In genomic region chr10:21159697-21160394, GRCm38 (mm10) we compare ENCODE assay signal across 8 mouse cellular contexts. TPM values are rescaled to one million over a fixed set of nuclear protein-coding genes. Genes with fewer than 3 reads are reported as not detected.
A peak's percentile ranks its signal among the peaks of the same experiment; 100 is the strongest.
DNase-seq lines count a peak whose midpoint lies in the region; ATAC-seq and TF ChIP-seq lines count a peak whose summit lies in the region.

No protein-coding gene starts in this region.

- H3K36me3 ChIP-seq in MEL (ENCODE audit: control insufficient read depth in 1 of 2, insufficient read depth in 2 of 2, low read length in 2 of 2): peaks cover 16 to 36% of the 10 kb centered on the region in 2 experiments
- no peaks in the 10 kb centered on the region for H3K36me3 ChIP-seq in heart, embryonic 14.5 days (ENCODE audit: control insufficient read depth, insufficient read depth, low read length)

- peak overlapping the region; percentile 85 for H3K27ac ChIP-seq in MEL (ENCODE audit: control insufficient read depth, low read depth, low read length)
- H3K27ac ChIP-seq in heart, embryonic 14.5 days (replicated peaks in 1 of 2; ENCODE audit: control insufficient read depth in 1 of 2, insufficient read depth in 1 of 2, low read depth in 2 of 2, low read length in 2 of 2): no peak overlapping the region

- peak overlapping the region; percentile 99 for H3K4me2 ChIP-seq in heart, embryonic 14.5 days (ENCODE audit: low read length)

- H3K4me3 ChIP-seq in MEL (ENCODE audit: control insufficient read depth in 1 of 2, insufficient read depth in 1 of 2, low read depth in 2 of 2, low read length in 2 of 2): peak overlapping the region; percentile 71 to 81
- peak overlapping the region; percentile 51 to 74 for H3K4me3 ChIP-seq in heart, embryonic 14.5 days (ENCODE audit: control insufficient read depth in 1 of 2, insufficient read depth in 1 of 2, low read depth in 1 of 2, low read length in 2 of 2)

- H3K9ac ChIP-seq in MEL (ENCODE audit: control insufficient read depth, low read depth, low read length, poor library complexity, severe bottlenecking): peak overlapping the region; percentile 91
- peak overlapping the region; percentile 82 for H3K9ac ChIP-seq in heart, embryonic 14.5 days (ENCODE audit: low read length)

- no peak for TF ChIP-seq RAD21 in MEL (IDR thresholded peaks at IDR 0.05; ENCODE audit: low read depth, low read length)

- peaks cover 16 to 20% of the 10 kb centered on the region in 2 experiments for H3K4me1 ChIP-seq in MEL (ENCODE audit: control insufficient read depth in 1 of 2, insufficient read depth in 2 of 2, low read length in 2 of 2)
- H3K4me1 ChIP-seq in heart, embryonic 14.5 days (ENCODE audit: control insufficient read depth in 2 of 2, insufficient read depth in 2 of 2, low read length in 2 of 2): peaks cover 2 to 21% of the 10 kb centered on the region in 2 experiments; a peak in 2 of 4 replicates

- TF ChIP-seq POLR2A in MEL (IDR thresholded peaks at IDR 0.05; ENCODE audit: control insufficient read depth in 1 of 2, insufficient read depth in 1 of 2, low read depth in 1 of 2, low read length in 2 of 2, poor library complexity in 1 of 2): no peak; a peak in 1 of 4 replicates

- no peak; a peak in 1 of 4 replicates for TF ChIP-seq EP300 in MEL (IDR thresholded peaks at IDR 0.05; ENCODE audit: low read depth in 1 of 2, low read length in 2 of 2)

- H3K27me3 ChIP-seq in MEL (ENCODE audit: control insufficient read depth in 1 of 2, insufficient read depth in 2 of 2, low read length in 2 of 2): no peaks in the 10 kb centered on the region
- H3K27me3 ChIP-seq in heart, embryonic 14.5 days (ENCODE audit: control insufficient read depth, insufficient read depth, low read length): peaks cover 42% of the 10 kb centered on the region

- H3K79me2 ChIP-seq in MEL (ENCODE audit: control insufficient read depth, insufficient read depth, low read length, poor library complexity): peaks cover 57% of the 10 kb centered on the region

- H3K9me3 ChIP-seq in MEL (replicated peaks; ENCODE audit: insufficient read depth, low read length): no peaks in the 10 kb centered on the region
- H3K9me3 ChIP-seq in heart, embryonic 14.5 days (ENCODE audit: control insufficient read depth, low read length): no peaks in the 10 kb centered on the region

- no peak for ATAC-seq in heart, embryonic 14.5 days (ENCODE audit: insufficient number of reproducible peaks, insufficient read depth, low FRiP score, low read depth)
- ATAC-seq in megakaryocyte, adult 5-6 weeks (ENCODE audit: poor library complexity, severe bottlenecking): peak; percentile 34
- ATAC-seq in megakaryocyte-erythroid progenitor cell, adult 5-6 weeks (replicated peaks; ENCODE audit: low FRiP score, low TSS enrichment, poor library complexity, severe bottlenecking): no peak

- TF ChIP-seq CTCF in MEL (IDR thresholded peaks at IDR 0.05 in 2 of 3, conservative IDR thresholded peaks at IDR 0.05 in 1 of 3; ENCODE audit: control insufficient read depth in 1 of 3, insufficient read depth in 1 of 3, low read depth in 2 of 3, low read length in 3 of 3, poor library complexity in 1 of 3, severe bottlenecking in 1 of 3): no peak

- peak; percentile 65 for DNase-seq in CD4-positive, CD25-positive, alpha-beta regulatory T cell, adult 2 months (ENCODE audit: low read depth, low spot score)
- DNase-seq in MEL (ENCODE audit: low read depth, low spot score): peak; percentile 74
- DNase-seq in embryo, embryonic 10 days (ENCODE audit: low spot score): peak; percentile 47
- peak; percentile 4 to 9 for DNase-seq in layer of hippocampus, adult 18-20 months (ENCODE audit: low spot score in 2 of 2)
- peak; percentile 29 for DNase-seq in right cerebral cortex, postnatal 25 days

- under 1% methylated on average over 44 of the region's 44 CpGs for WGBS in heart, embryonic 14.5 days

TF ChIP-seq in MEL, 35 proteins besides CTCF, POLR2A, EP300 and RAD21:
- TF ChIP-seq CHD1 (IDR thresholded peaks at IDR 0.05; ENCODE audit: low read depth, low read length) (peak; percentile 5; the same call in 1 of the 2 replicates), UBTF (IDR thresholded peaks at IDR 0.05; ENCODE audit: borderline replicate concordance, insufficient read depth, low read depth, low read length) (no peak), SIN3A (IDR thresholded peaks at IDR 0.05; ENCODE audit: low read length) (peak; percentile 54), TBP (IDR thresholded peaks at IDR 0.05; ENCODE audit: low read depth, low read length) (no peak), MYB (IDR thresholded peaks at IDR 0.05; ENCODE audit: low read depth, low read length) (0 out of 2 replicates have a peak, but pooled peaks have one; percentile 1), MYC (IDR thresholded peaks at IDR 0.05; ENCODE audit: low read depth, low read length) (peak; percentile 51; the same call in 1 of the 2 replicates), USF1 (IDR thresholded peaks at IDR 0.05; ENCODE audit: low read depth, low read length) (peak; percentile 34; the same call in 1 of the 2 replicates), MXI1 (IDR thresholded peaks at IDR 0.05; ENCODE audit: low read depth, low read length) (peak; percentile 82)

RNA-seq across cellular contexts. Expression of gene Myb, which starts 0.9 kb away (rescaled TPM):
- total RNA-seq in MEL (2012; rRNA removed): 125 and 133 TPM in 2 replicates
- 100 to 1,000 TPM; 155 to 245 TPM for polyA plus RNA-seq in MEL (2012; ENCODE audit: insufficient read depth in 1 of 2, insufficient read length in 2 of 2, low read depth in 1 of 2, low replicate concordance in 2 of 2, missing spikeins in 1 of 2)
- 0.90 and 1.0 TPM in 2 replicates for polyA plus RNA-seq in heart, embryonic 14.5 days (2014; fragmentation: Nextera tagmentation; extraction: Ambion mirVana)
- total RNA-seq in layer of hippocampus, adult 18-20 months (2021): 1 to 10 TPM in 1 of 2 experiments, under 1 TPM in 1; 0.63 to 1.1 TPM
- total RNA-seq in megakaryocyte, adult 5-6 weeks (2015): 42.5 and 45.2 TPM in 2 replicates
- 38.3 and 50.7 TPM in 2 replicates for total RNA-seq in megakaryocyte, adult 5-6 weeks (2017)
- total RNA-seq in megakaryocyte-erythroid progenitor cell, adult 5-6 weeks (2014; fragmentation: Nextera tagmentation): 558 and 586 TPM in 2 replicates
- 527 and 574 TPM in 2 replicates for total RNA-seq in megakaryocyte-erythroid progenitor cell, adult 5-6 weeks (2017)

Comparison
In these comparisons a context has a peak if more than half of its experiments do, and no peak if none do; other contexts are left out.
1. DNase-seq: peak in every context shown above with its lines; median percentile 74 in MEL; 65 in CD4-positive, CD25-positive, alpha-beta regulatory T cell, adult 2 months; 47 in embryo, embryonic 10 days; 29 in right cerebral cortex, postnatal 25 days; 6 in layer of hippocampus, adult 18-20 months.
2. RNA of gene Myb, which starts 0.9 kb away (total RNA-seq): 527 to 586 TPM in megakaryocyte-erythroid progenitor cell, adult 5-6 weeks, 125 to 133 TPM in MEL and 38.3 to 50.7 TPM in megakaryocyte, adult 5-6 weeks; 0.63 to 1.1 TPM in layer of hippocampus, adult 18-20 months; every median in the first group is over 10 times any median in the second.